Mouse (Mus musculus) brain, embryonic 14.5 days (tissue): ENCODE measurements around the gene Ndel1. TPM values are rescaled to one million over a fixed set of nuclear protein-coding genes. Genes with fewer than 3 reads are reported as not detected.
A peak's percentile ranks its signal among the peaks of the same experiment; 100 is the strongest.

ENCODE experiments used
- DNase-seq: peaks from one replicate; pipeline ENCODE4 v3.0.0-alpha.2; 2011; ENCODE audit warnings: low read depth
- CTCF ChIP-seq: fragments of 200-500 bp; IDR thresholded peaks from 2 replicates; pipeline ENCODE4 v1.5.1; 2012; ENCODE audit warnings: inconsistent platforms, mild to moderate bottlenecking, moderate library complexity, borderline replicate concordance; ENCODE audit not compliant: insufficient read depth, insufficient read length; ENCODE audit errors: extremely low read depth
- POLR2A ChIP-seq: fragments of 200-500 bp; IDR thresholded peaks from 2 replicates; pipeline ENCODE4 v1.6.1; 2012; ENCODE audit warnings: mild to moderate bottlenecking, inconsistent platforms, borderline replicate concordance; ENCODE audit not compliant: poor library complexity, insufficient read depth, insufficient read length, severe bottlenecking; ENCODE audit errors: extremely low read depth
- polyA plus RNA-seq: library from polyadenylated mRNA; depleted of rRNA; stranded (reverse); fragments of >200 nt; gene quantifications from 2 replicates; pipeline ENCODE4 v1.2.3, GENCODE M21; 2012; rRNA removed

Ndel1 gene
- 62.4 and 74.0 TPM in 2 replicates for polyA plus RNA-seq

DNA sequence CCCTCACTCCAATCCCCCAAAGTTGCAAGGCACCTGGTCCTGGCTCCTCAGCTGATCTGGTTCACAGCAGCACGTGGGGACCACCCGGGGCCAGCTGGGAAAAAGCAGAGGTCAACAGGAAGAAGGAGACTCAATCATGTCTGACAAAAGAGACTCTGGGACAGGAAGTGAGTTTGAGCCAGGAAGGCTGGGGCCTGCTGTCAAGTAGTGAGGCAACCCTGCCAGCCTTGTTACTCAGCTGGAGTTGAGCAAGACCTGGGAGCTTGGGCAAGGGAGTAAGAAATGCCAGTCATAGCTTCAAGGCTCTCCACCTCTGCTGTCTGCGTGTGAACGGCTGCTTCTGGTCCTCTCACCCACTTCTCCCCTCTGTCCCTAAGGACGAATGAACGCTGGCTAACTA is at the start of gene Ndel1:
Gene Ndel1, minus strand, starts transcription at position 111 of the 400 bp plus-strand sequence.
- TF ChIP-seq CTCF (no peak), POLR2A (no peak)
- DNase-seq = no peak

DNA sequence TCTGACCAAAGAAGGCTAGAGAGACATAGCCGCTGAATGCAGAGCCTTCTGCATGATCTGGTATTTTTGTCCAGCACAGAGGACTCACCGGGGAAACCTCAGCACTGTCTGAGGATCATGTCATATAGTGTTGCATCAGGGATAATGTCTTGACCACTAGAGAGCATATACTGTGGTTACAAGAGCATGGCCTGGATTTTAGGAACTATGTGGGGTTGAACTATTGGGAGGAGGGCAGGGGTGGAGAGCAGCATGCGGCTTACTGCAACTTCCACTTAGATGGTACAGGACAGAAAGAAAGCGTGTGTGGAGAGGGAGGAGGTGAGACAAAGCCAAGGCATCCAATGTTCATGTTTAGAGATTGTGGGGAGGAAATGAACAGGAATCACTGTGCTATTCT is 42.9 kb upstream of the Ndel1 start:
- no peak for DNase-seq
- TF ChIP-seq CTCF (no peak), POLR2A (no peak)

DNA sequence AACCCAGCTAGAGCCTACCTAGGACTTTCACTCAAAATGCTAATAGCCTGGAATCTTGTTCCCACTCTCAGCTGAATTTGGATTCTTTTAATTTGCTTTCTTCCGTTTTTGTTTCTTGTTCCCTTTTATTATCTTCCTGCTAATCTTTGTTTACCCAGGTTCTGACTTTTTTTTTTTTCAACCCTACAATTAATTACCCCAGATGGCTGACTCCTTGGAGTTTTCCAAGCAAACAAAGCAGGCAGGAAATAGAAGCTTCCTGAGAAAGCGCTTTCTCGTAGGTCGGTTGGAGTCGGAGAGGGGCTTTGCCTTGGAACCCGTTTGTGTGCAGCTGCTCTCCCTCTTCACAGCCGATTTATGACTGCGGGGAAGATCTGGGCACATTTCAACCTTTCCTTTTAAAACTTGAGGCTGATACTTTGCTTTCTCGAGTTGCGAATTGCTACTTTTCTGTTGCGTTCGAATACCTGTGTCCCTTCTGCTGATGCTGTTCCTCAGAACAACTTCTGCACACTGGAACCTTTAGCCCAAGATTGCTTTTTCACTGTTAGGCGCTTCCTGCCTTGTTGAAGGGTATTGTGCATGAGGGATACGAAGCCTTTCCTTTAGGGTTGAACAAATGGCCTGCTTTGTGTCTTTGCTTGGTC is 40.0 kb upstream of the Ndel1 start:
- TF ChIP-seq POLR2A (no peak), CTCF (no peak)
- DNase-seq = peak; percentile 11

DNA sequence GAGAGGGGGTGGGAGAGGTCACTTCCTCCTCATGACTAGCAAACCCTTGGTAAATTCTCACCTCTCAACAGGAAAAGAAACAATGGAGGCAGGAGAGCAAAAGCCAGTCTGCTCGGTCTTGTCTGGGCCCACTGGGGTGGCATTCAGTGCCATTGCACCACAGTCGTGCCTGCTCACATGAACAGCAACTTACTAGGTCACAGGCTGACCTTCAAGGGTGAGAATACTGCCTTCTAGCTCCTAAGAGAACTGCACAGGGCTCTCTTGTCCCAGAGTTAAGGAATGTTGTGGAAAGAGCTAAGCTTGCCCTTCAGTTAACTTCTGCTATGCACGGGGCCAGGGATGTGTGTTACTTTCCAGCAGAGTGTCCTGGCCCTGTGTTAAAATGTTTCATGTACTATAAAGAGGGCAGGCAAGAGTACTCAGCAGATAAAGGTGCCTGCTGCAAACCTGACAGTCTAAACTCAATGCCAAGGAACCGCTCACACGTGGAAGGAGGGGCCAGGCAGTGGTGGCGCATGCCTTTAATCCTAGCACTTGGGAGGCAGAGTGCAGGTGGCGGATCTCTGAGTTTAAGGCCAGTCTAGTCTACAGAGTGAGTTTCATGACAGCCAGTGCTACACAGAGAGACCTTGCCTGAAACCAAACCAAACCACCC is 37.3 kb upstream of the Ndel1 start:
- no peak for DNase-seq
- TF ChIP-seq POLR2A (no peak), CTCF (no peak)

DNA sequence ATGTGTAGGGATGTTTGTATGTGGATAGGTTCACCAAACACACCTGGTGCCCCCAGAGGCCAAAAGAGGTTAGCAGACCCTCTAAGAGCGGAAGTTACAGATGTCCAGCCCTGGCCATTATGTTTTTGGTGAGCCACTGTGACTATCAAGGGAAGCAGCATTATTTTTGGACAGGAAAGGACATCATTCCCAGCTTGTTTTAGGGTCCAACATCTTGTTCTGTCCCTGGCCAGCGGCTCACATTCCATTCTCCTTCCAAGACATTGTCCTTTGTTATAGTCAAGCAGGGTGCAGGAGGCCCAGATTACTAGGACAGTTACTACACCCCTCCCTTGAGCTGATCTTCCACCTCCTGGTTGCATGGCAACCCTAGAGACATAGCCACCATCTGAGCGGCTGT is 35.6 kb upstream of the Ndel1 start:
- no peak for DNase-seq
- no peak for TF ChIP-seq CTCF
- no peak for TF ChIP-seq POLR2A

DNA sequence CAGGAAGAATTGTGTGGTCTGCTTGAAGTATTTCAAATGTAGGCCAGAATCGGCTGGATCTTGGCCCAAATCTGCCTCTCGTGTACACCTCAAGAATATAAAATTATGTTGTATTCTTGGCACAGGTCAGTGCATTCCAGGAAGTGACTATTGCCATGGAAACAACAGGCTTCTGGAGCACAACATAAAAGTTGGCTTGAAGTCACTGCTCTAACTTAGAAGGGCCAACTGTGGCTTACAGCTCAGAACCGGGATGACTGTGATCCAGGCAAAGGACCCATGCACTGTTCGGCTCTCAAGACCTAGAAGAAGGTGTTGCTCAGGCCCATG is 34.8 kb upstream of the Ndel1 start:
- TF ChIP-seq CTCF = no peak
- no peak for TF ChIP-seq POLR2A
- DNase-seq = peak; percentile 9

DNA sequence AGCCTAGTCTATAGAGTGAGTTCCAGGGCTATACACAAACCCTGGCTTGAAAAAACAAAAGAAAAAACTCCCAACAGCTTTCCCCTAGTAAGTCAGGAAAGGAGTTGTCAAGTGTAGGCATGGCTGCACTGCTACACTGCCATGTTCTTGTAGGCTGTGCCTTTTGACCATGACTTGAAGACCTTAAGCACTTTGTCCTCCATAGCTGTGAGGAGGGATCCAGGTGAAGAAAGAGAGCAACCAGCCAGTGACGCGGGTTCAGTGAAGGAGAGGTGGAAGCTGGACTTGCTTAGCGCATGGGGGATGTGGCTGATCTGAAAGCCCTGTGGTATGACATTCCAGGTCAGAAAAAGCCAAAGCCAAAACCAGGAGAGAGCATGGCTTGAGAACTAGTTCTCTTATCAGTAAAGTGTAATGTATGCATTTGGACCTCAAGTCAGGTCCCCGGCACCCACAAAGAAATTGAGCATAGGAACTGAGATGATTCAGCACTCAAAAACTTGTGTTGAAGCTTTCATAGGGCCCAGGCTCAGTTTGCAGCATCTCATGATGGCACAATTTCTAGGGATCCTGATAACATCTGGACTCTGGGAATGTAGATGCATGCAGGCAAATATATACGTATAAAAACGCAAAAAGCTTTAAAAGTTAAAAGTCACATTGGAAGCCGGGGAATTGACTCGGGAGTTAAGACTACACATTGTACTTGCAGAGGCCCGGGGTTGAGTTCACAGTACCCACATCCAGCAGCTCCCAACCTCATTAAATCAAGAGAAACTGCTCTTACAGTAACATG is 34.2 kb upstream of the Ndel1 start:
- TF ChIP-seq CTCF = no peak
- TF ChIP-seq POLR2A = no peak
- no peak for DNase-seq

DNA sequence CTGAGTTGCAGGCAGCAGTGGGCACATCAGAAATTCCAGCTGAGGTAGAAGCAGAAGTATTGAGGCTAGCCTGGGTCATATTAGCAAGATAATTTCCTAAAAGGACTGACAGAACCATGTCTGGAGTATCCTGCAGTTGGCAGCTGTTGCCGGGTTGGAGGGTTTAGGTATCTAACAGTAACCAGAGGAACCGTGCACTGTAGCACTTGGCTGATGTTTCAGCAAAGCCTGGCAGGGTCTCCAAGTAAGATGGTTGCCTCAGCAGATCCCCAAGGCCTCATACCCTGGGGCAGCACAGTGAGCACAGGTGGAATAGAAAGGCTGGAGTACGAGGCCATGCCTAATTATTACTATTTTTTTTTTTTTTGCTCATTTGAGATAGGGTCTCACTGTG is 33.5 kb upstream of the Ndel1 start:
- no peak for DNase-seq
- TF ChIP-seq POLR2A = no peak

DNA sequence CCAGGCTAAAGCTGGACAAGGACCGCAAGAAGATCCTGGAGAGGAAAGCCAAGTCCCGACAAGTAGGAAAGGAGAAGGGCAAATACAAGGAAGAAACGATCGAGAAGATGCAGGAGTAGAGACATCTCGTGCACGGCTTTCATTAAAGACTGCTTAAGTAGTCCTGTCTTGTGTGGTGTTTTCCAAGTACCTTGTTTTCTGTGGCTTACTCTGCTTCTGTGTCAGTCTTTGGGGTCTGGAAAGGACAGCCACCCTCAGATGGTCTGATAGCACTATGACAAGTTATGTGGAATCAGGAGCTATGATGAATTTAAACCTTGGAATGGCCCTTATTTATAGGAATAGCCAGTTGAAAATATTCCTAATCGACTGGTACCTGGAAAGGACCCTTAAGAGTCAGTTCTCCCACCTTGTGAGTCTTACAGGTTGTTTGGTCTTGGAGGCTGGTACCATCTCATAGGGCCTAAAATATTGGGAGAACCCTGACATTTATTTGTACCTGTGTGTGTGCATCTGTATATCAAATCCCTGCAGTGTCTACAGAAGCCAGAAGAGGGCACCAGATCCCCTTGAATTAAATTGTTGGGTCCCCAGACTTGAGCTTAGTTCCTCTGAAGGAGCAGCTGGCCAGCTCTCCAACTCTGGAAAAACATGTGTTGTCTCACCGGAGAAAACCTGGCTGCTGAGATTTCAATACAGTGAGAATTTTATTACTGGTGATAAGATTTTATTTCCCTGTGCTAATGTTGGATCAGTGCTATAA is 32.9 kb upstream of the Ndel1 start:
- peak; percentile 86 for DNase-seq
- TF ChIP-seq CTCF (peak; percentile 73; the same call in 1 of the 2 replicates), POLR2A (no peak)

DNA sequence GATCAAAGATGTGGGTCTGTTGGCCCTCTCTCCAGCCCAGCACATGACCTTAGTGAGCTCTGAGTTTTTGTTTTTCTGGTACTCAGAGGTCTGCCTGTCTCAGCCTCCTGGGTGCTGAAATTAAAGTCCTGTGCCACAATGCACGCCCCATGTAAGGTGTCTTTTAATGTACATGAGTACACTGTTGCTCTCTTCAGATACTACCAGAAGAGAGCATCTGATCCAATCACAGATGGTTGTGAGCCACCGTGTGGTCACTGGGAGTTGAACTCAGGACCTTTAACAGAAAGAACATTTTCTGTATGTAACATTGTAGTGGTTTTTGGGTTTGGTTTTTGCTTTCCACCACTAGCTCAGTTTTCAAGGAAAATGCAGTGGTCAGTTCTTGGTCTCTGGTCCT is 32.1 kb upstream of the Ndel1 start:
- no peak for TF ChIP-seq POLR2A
- no peak for TF ChIP-seq CTCF
- no peak for DNase-seq

DNA sequence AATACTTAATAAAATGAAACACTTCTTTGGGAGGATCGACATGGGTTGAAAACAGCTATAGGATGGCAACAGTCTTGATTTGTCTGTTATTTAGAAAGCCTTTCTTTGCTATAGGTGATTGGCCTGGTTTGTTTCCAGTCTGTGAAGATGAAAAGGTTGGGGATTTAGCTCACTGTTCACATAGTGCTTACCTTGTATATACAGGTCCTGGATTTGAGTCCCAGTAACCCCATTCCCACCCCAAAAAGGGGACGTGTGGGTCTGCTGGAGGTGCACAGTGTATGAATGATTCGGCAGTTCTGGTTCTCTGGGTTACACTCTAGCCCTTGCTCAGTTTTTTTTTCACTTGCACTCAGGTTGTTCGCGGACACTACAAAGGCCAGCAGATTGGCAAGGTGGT is 31.2 kb upstream of the Ndel1 start:
- TF ChIP-seq POLR2A (no peak), CTCF (no peak)
- no peak for DNase-seq

DNA sequence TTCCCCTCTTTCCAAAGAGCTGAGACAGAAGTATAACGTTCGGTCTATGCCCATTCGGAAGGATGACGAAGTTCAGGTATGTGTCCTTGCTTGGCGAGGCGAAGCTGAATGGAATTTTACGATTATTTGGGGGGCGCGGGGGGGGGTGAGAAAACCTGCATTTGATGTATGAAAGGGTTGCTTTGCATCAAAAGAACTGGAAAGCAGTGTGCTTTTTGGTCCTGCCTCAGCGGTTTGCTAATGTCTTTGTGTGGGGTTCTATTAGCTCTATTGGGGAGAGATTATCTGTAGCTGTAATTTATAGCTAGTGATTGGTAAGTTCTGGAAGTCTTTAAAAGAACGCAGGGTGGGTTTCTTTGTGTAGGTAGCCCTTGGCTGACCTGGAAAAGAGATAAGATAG is 30.7 kb upstream of the Ndel1 start:
- TF ChIP-seq POLR2A = no peak
- no peak for TF ChIP-seq CTCF
- no peak for DNase-seq

DNA sequence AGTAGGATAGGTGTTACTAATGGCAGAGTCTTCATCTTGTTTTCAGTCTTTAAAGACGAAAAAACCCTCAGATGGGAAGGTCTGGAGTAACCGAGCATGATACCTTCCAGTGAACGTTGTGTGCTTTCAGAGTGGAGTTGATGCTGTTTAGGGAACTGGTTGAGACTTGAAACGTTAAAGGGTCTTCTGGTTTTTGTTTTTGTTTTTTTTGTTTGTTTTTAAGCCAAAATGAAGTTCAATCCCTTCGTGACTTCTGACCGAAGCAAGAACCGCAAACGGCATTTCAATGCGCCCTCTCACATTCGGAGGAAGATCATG is 30.3 kb upstream of the Ndel1 start:
- TF ChIP-seq POLR2A (no peak), CTCF (no peak)
- DNase-seq = no peak

DNA sequence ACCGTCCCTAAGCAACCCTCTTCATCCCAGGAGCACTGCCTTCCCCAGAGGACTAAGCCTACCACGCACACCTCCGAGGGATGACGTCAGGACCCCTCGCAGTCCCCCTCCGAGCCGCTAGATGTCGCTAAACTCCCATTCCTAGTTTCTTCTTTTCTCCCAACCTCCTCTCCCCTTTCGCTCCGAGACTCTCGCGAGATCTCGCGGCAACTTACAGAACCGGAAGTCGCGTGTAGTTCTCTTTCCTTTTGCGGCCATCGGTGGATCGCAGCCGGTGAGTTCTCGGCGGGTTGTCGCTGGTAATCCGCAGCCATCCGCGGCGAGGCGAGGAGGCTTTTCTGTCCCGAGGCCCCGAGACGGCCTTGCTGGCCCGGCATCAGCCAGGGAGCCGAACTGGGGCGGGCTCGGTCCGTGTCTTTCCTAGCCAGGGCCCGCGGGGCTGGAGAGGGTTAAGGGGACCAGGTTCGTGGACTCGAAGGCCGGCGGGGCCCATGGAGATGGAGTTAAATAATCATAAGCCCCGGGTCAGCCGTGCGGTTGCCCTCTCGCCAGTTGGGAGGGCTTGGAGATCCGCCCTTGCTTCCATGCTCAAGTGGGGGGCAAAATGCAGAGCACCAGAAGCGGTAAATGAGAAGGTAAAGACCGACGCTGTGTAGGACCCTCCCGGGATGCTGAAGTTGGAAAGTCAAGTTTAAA is 29.8 kb upstream of the Ndel1 start, which contains the start of gene Rpl26:
Gene Rpl26, plus strand, starts transcription at position 233 of the 696 bp plus-strand sequence.
- peak; percentile 99 for DNase-seq
- TF ChIP-seq POLR2A = peak; percentile 42; the same call in 1 of the 2 replicates
- peak; percentile 100 for TF ChIP-seq CTCF
